Mouse (Mus musculus) cerebellum, adult 8-10 months (tissue): ENCODE results near the gene Tcaim.

ENCODE experiments used
- DNase-seq: peaks from one replicate; pipeline ENCODE4 v3.0.0; 2022

Tcaim gene

DNA sequence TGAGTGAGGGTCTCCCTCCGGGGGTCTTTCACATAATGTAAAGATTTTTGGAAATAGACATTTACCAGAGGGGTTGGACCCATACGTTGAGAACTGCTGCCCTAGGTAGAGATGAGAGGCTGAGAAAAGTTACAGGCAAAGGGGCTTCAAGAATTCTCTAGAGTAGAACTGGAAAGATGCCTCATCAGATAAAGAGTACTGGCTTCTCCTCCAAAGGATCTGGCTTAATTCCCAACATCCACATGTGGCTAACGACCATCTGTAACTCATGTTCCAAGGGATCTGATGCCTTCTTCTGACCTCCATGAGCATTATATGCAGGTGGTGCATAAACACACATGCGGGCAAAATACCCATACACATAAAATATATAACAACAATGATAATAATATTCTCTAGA, 50.3 kb downstream of the Tcaim start:
- no peak for DNase-seq

DNA sequence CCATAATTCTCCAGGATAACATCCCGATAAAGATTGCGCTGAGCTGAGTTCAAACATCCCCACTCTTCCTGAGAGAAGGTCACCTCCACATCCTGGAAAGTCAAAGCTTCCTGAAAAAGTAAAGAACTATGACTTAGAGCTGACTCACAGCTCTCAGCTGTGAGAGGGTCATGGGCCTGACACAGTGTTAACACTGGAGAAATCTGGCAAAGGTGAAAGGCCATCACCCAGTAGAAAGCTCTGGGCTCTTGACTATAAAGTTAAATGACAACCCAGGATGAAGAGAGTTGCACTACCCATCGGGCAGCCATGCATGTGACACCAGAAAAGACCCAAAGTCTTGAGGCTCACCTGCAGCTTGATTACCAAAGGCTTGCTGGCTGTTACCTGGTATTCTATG, 51.4 kb downstream of the Tcaim start:
- no peak for DNase-seq

DNA sequence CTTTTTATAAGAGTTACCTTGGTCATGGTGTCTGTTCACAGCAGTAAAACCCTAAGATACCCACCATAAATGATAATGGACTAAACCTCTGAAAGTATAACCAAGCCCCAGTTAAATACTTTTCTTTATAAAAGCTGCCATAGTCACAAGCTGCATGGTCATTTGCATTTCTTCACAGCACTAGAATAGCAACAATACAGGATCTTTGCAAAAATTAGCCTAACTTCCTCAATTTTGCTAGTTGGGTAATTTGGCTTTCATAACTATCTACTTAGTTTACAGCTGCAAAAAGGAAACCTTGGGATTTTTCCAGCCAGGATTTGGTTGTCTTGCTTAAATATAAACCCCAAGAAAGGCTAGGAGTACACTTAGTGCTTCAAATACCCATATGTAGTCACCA, 55.4 kb downstream of the Tcaim start:
- DNase-seq = no peak

DNA sequence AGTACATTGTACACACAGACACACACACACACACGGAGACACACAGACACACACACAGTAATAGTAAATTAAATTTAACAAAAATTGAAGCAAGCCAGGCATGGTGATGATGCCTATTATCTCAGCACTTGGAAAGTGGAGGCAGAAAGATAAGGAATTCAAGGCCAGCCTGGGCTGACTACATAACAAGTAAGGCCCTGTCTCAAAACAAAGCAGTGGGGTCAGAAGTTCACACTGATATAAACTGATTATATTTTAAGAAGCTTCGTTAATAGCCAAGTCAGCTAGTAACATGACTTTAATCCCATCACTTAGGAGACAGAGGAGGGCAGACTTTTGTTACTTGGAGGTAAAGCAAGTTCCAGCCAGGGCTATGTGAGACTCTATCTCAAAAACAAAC, 58.4 kb downstream of the Tcaim start:
- no peak for DNase-seq

DNA sequence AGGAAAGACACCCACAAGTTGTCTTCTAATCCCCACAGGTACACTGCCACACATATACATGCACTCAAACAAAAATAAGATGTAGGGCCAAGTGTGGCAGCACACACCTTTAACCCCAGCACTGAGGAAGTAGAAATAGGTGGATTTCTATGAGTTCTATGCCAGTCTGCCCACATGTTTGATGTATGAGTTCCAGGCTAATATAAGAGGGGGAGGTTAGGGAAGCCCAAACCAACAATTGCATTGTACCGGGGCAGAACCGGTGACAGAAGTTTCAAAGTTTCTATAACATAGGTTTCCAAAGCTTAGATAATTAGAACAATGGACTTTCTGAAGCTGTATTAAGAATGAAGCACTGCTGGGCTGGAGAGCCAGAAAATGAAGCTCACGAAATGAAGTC, 59.5 kb downstream of the Tcaim start:
- no peak for DNase-seq

DNA sequence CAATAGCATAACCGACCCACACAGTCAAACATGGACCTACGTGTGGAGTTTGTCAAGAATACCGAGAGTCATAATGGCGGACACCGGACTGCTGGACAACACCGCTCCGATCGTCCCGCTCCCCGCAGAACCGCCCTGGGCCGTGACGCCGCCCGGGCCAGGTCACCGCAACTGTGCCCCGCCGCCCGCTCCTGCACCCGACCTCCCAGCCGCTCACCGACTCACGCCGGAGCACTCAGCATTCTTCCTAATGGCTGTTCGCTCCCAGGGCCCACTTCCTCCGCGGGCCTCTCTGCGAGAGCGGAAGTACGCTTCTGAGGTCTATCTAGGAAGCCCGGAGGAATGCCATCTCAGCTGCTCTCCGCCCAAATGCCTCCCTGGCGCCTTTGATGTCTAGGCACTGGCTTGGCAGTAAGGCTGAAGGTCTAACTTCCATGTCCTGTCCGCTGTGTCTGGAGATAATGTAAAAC, 60.4 kb downstream of the Tcaim start, which contains the start of gene Zfp445:
Zfp445 (minus strand) TSS at position 310 of the 470 bp plus-strand sequence.
- peak; percentile 75 for DNase-seq

DNA sequence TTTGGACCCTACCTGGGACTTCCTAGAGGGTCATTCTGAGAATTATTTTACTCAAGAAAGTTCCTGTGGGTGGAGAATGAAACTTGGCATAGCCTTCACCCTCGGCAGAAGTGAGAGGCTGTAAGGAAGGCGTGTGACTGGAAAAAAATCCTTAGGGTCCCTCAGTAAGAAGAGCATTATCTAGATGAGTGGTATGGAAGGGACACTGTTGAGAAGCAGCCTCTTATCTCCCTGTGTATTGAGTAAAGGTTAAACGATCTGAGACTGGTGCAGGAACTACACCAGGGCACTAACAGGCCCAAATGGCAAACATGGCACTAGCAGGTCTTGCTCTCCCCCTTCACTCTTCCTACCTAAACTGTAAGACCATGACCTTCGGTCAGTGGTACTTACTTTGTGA, 60.9 kb downstream of the Tcaim start:
- no peak for DNase-seq

DNA sequence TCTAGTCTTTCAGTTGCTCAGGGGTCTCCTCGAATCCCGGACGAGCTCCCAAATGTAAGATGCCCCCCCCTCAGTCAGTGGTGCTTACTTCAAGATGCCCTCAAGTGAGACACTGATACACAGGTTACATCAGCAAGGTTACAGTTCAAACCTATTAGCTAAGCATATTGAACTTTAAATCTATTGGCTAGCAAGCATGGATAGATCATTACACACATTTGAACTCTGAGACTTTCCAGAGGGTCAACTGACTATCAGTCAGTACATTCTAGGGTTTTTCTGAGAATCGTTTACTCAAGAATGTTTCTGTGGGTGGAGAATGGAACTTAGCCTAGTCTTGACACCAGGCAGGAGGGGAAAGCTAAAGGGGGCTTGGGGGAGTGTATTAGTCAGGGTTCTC, 67.3 kb downstream of the Tcaim start:
- no peak for DNase-seq

DNA sequence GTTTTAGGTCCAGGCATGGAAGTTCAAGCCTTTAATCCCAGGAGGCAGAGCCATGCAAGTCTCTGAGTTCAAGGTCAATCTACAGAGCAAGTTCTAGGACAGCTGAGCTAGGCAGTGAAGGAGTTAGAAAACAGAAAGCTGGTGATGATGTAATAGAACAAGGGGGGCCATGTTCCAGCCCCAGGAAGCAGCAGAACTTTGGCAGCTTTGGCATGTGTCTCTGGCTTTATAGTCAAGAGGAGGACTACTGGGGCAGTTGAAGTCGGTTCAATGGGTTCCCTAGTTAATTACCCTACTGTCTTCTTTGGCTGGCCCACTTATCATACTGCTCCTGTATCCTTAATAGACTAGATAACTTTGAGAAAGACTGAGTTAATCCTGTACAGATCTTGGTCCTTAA, 69.3 kb downstream of the Tcaim start:
- DNase-seq = no peak

DNA sequence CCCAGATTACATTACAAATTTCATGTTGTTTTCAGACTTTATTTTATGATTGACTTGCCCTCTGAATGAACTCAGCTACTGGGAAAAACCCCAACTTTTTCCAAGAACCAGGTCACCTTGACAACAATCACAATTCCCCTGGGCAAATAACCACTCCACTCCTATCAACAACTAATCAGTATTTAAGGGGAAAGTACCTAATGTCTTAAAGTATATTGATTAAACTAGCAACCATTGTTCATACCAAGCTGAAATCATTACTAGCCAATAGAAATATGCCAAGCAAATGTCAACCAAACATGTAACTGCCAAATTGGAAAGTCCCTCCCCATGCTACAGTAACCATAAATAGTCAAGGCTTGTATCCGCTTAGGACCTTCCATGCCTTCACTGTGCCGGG, 69.8 kb downstream of the Tcaim start:
- no peak for DNase-seq

DNA sequence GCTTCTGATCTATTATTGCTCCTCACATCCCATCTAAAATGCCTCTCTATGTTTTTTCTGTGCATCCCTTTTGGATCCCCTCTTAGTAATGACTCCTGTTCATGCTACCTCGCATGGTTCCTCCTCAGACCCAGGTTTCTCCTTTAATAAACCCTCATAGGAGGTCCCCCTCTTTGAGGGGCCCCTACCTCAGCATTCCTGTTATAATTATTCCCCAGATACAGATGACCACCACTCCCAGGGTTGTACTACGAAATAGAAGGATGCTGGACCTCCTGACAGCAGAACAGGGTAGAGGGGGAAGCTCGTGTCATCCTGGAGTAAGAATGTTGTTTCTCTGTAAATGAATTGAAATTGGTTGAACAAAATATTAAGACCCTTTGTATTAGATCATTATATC, 80.0 kb downstream of the Tcaim start, which contains the start of gene Zkscan7:
Zkscan7 (plus strand) TSS at position 301 of the 400 bp plus-strand sequence.
- DNase-seq = no peak
